Mouse (Mus musculus) CH12.LX (cell line): ENCODE data around the gene Dnajb1. TPM values are rescaled to one million over a fixed set of nuclear protein-coding genes. Genes with fewer than 3 reads are reported as not detected.

Experiments used
- DNase-seq: peaks from one replicate; pipeline ENCODE4 v3.0.0-alpha.2; 2013; ENCODE audit errors: extremely low read depth
- H3K27ac ChIP-seq: 2 replicates; pipeline ENCODE4 v1.5.1; 2012; ENCODE audit warnings: low read depth, mild to moderate bottlenecking, control low read depth, moderate library complexity; ENCODE audit not compliant: insufficient read depth
- H3K27me3 ChIP-seq: replicated peaks from 2 replicates; pipeline ENCODE3; 2012; ENCODE audit warnings: inconsistent platforms
- H3K36me3 ChIP-seq, 2 experiments: replicated peaks in 1 of 2; 2 replicates each; pipeline versions ENCODE3 to v1.6.1; 2012; ENCODE audit warnings: inconsistent platforms in 1 of 2, low read length in 1 of 2, mild to moderate bottlenecking in 1 of 2, mixed read lengths in 1 of 2, moderate library complexity in 1 of 2; ENCODE audit not compliant: control insufficient read depth in 1 of 2, insufficient read depth in 1 of 2
- H3K4me1 ChIP-seq, 2 experiments: 2 replicates each; pipeline ENCODE4 v1.6.1; 2012; ENCODE audit warnings: inconsistent platforms in 1 of 2, moderate library complexity in 1 of 2; ENCODE audit not compliant: insufficient read depth in 2 of 2, control insufficient read depth in 1 of 2
- H3K4me2 ChIP-seq: 2 replicates; pipeline ENCODE4 v1.6.1; 2012; ENCODE audit warnings: low read depth, mild to moderate bottlenecking, control low read depth; ENCODE audit not compliant: poor library complexity, insufficient read depth, severe bottlenecking
- H3K4me3 ChIP-seq, 3 experiments: fragments of 150-350 bp in 1 of 3; sonication (generic) in 1 of 3; replicated peaks in 1 of 3; 2 replicates each; pipeline versions ENCODE3 to v1.5.1; 2011 to 2012; ENCODE audit warnings: low read depth in 2 of 3, low read length in 2 of 3, mild to moderate bottlenecking in 2 of 3, moderate library complexity in 2 of 3, control low read depth in 1 of 3, improper control_type of control experiment in 1 of 3, inconsistent platforms in 1 of 3, mixed read lengths in 1 of 3; ENCODE audit not compliant: poor library complexity in 1 of 3
- H3K79me2 ChIP-seq: replicated peaks from 2 replicates; pipeline ENCODE4 v1.6.1; 2012; ENCODE audit warnings: mild to moderate bottlenecking, moderate library complexity; ENCODE audit not compliant: control insufficient read depth, poor library complexity, insufficient read depth, severe bottlenecking; ENCODE audit errors: extremely low read depth
- H3K9ac ChIP-seq: 2 replicates; pipeline ENCODE4 v1.6.1; 2012; ENCODE audit warnings: low read depth, mild to moderate bottlenecking, control low read depth, moderate library complexity; ENCODE audit not compliant: insufficient read depth
- H3K9me3 ChIP-seq: replicated peaks from 2 replicates; pipeline ENCODE3; 2012; ENCODE audit warnings: low read length, inconsistent platforms, mixed read lengths
- BHLHE40 ChIP-seq: IDR thresholded peaks from 2 replicates; pipeline ENCODE4 v1.6.1; 2011; ENCODE audit warnings: mild to moderate bottlenecking, low read depth, low read length, improper control_type of control experiment
- CHD1 ChIP-seq: IDR thresholded peaks from 2 replicates; pipeline ENCODE4 v1.6.1; 2012; ENCODE audit warnings: low read depth, low read length, improper control_type of control experiment, inconsistent platforms
- CHD2 ChIP-seq: IDR thresholded peaks from 2 replicates; pipeline ENCODE4 v1.6.1; 2011; ENCODE audit warnings: low read length, improper control_type of control experiment
- CTCF ChIP-seq, 2 experiments: IDR thresholded peaks in 1 of 2; conservative IDR thresholded peaks in 1 of 2; 2 replicates each; pipeline ENCODE4 v1.5.1; 2011 to 2012; ENCODE audit warnings: low read depth in 2 of 2, low read length in 2 of 2, improper control_type of control experiment in 1 of 2, inconsistent platforms in 1 of 2, mild to moderate bottlenecking in 1 of 2, moderate library complexity in 1 of 2
- E2F4 ChIP-seq: IDR thresholded peaks from 2 replicates; pipeline ENCODE4 v1.6.1; 2011; ENCODE audit warnings: low read depth, low read length, improper control_type of control experiment; ENCODE audit not compliant: insufficient replicate concordance
- ELF1 ChIP-seq: IDR thresholded peaks from 2 replicates; pipeline ENCODE4 v1.6.1; 2014; ENCODE audit warnings: low read depth, mild to moderate bottlenecking, inconsistent platforms, low read length, improper control_type of control experiment
- EP300 ChIP-seq: IDR thresholded peaks from 2 replicates; pipeline ENCODE4 v1.6.1; 2011; ENCODE audit warnings: low read length, improper control_type of control experiment
- GABPA ChIP-seq: IDR thresholded peaks from 2 replicates; pipeline ENCODE4 v1.6.1; 2012; ENCODE audit warnings: low read depth, low read length, improper control_type of control experiment, inconsistent platforms; ENCODE audit not compliant: insufficient replicate concordance
- HCFC1 ChIP-seq: IDR thresholded peaks from 2 replicates; pipeline ENCODE4 v1.6.1; 2012; ENCODE audit warnings: low read depth, mild to moderate bottlenecking, inconsistent platforms, low read length, improper control_type of control experiment
- JUND ChIP-seq: conservative IDR thresholded peaks from 2 replicates; pipeline ENCODE4 v1.6.1; 2011; ENCODE audit warnings: low read depth, low read length, improper control_type of control experiment
- KAT2A ChIP-seq: IDR thresholded peaks from 2 replicates; pipeline ENCODE4 v1.6.1; 2012; ENCODE audit warnings: low read length, improper control_type of control experiment, inconsistent platforms; ENCODE audit not compliant: insufficient replicate concordance
- MAFK ChIP-seq: IDR thresholded peaks from 2 replicates; pipeline ENCODE4 v1.6.1; 2011; ENCODE audit warnings: low read length, improper control_type of control experiment; ENCODE audit not compliant: insufficient replicate concordance
- MAX ChIP-seq: IDR thresholded peaks from 2 replicates; pipeline ENCODE4 v1.6.1; 2011; ENCODE audit warnings: low read length, improper control_type of control experiment
- MAZ ChIP-seq: IDR thresholded peaks from 2 replicates; pipeline ENCODE4 v1.6.1; 2012; ENCODE audit warnings: low read depth, mild to moderate bottlenecking, inconsistent platforms, low read length, improper control_type of control experiment, moderate library complexity
- MEF2A ChIP-seq: IDR thresholded peaks from 2 replicates; pipeline ENCODE4 v1.6.1; 2014; ENCODE audit warnings: low read depth, mild to moderate bottlenecking, inconsistent platforms, low read length, improper control_type of control experiment, borderline replicate concordance
- NELFE ChIP-seq: IDR thresholded peaks from 2 replicates; pipeline ENCODE4 v1.6.1; 2011; ENCODE audit warnings: low read depth, low read length, improper control_type of control experiment
- NRF1 ChIP-seq: IDR thresholded peaks from 2 replicates; pipeline ENCODE4 v1.6.1; 2014; ENCODE audit warnings: low read depth, mild to moderate bottlenecking, inconsistent platforms, low read length, improper control_type of control experiment, moderate library complexity
- PAX5 ChIP-seq: IDR thresholded peaks from 2 replicates; pipeline ENCODE4 v1.6.1; 2012; ENCODE audit warnings: low read length, inconsistent platforms, mixed read lengths
- POLR2A ChIP-seq: IDR thresholded peaks from 2 replicates; pipeline ENCODE4 v1.6.1; 2011; ENCODE audit warnings: low read depth, mild to moderate bottlenecking, improper control_type of control experiment, low read length
- POLR2AphosphoS2 ChIP-seq: IDR thresholded peaks from 2 replicates; pipeline ENCODE4 v1.6.1; 2011; ENCODE audit warnings: low read depth, low read length, improper control_type of control experiment
- RAD21 ChIP-seq: IDR thresholded peaks from 2 replicates; pipeline ENCODE4 v1.6.1; 2011; ENCODE audit warnings: low read depth, mild to moderate bottlenecking, low read length, improper control_type of control experiment, moderate library complexity
- RCOR1 ChIP-seq: conservative IDR thresholded peaks from 2 replicates; pipeline ENCODE4 v1.6.1; 2012; ENCODE audit warnings: low read depth, mild to moderate bottlenecking, inconsistent platforms, low read length, improper control_type of control experiment
- SIN3A ChIP-seq: IDR thresholded peaks from 2 replicates; pipeline ENCODE4 v1.6.1; 2012; ENCODE audit warnings: low read length, improper control_type of control experiment, inconsistent platforms
- SMC3 ChIP-seq: IDR thresholded peaks from 2 replicates; pipeline ENCODE4 v1.6.1; 2011; ENCODE audit warnings: low read depth, low read length, improper control_type of control experiment
- TBP ChIP-seq: conservative IDR thresholded peaks from 2 replicates; pipeline ENCODE4 v1.6.1; 2011; ENCODE audit warnings: low read depth, low read length, improper control_type of control experiment
- TCF12 ChIP-seq: IDR thresholded peaks from 2 replicates; pipeline ENCODE4 v1.6.1; 2014; ENCODE audit warnings: low read depth, mild to moderate bottlenecking, inconsistent platforms, low read length, improper control_type of control experiment
- UBTF ChIP-seq: IDR thresholded peaks from 2 replicates; pipeline ENCODE4 v1.6.1; 2012; ENCODE audit warnings: low read depth, mild to moderate bottlenecking, inconsistent platforms, low read length, improper control_type of control experiment, moderate library complexity
- USF1 ChIP-seq: IDR thresholded peaks from 2 replicates; pipeline ENCODE4 v1.6.1; 2014; ENCODE audit warnings: low read depth, mild to moderate bottlenecking, inconsistent platforms, low read length, improper control_type of control experiment
- ZC3H11A ChIP-seq: IDR thresholded peaks from 2 replicates; pipeline ENCODE4 v1.6.1; 2012; ENCODE audit warnings: low read depth, mild to moderate bottlenecking, inconsistent platforms, low read length, improper control_type of control experiment
- ZKSCAN1 ChIP-seq: IDR thresholded peaks from 2 replicates; pipeline ENCODE4 v1.6.1; 2012; ENCODE audit warnings: low read depth, inconsistent platforms, low read length, improper control_type of control experiment, borderline replicate concordance
- ZMIZ1 ChIP-seq: IDR thresholded peaks from 2 replicates; pipeline ENCODE4 v1.6.1; 2012; ENCODE audit warnings: low read depth, mild to moderate bottlenecking, inconsistent platforms, low read length, improper control_type of control experiment
- ZNF384 ChIP-seq: IDR thresholded peaks from 2 replicates; pipeline ENCODE4 v1.6.1; 2012; ENCODE audit warnings: low read depth, low read length, improper control_type of control experiment, inconsistent platforms
- dilution Hi-C: fragments of 300-500 bp; cut with MboI; formaldehyde crosslinking; loops from 2 replicates; pipeline ENCODE4 v1.14.3; 2020; ENCODE audit warnings: low sequenced_read_pairs; ENCODE audit not compliant: extremely low pct_unique_long_range_greater_than_20kb, extremely low pct_ligation_motif_present
- in situ Hi-C: fragments of 300-500 bp; cut with MboI; formaldehyde crosslinking; loops from 3 replicates; pipeline ENCODE4 v1.14.3; 2019; ENCODE audit warnings: low sequenced_read_pairs, low pct_ligation_motif_present, low pct_unique_long_range_greater_than_20kb, mixed read lengths
- polyA plus RNA-seq: library from polyadenylated mRNA; unstranded; fragments of >175 nt; gene quantifications from 2 replicates; pipeline ENCODE4 v1.2.1, GENCODE M21; 2012; ENCODE audit warnings: low read depth; ENCODE audit not compliant: insufficient read length
- total RNA-seq, 2 experiments: library from RNA; depleted of rRNA; stranded (reverse); fragments of 300-350 nt in 1 of 2; fragments of >200 nt in 1 of 2; gene quantifications; 2 replicates each; pipeline ENCODE4 v1.2.3; 2012 to 2014

Dnajb1 gene
- total and polyA plus RNA-seq, 3 experiments, result 24.9 to 30.9 (median 30.7) TPM

- no peak for DNase-seq
- H3K27ac ChIP-seq, result no peak overlapping the region
- dilution Hi-C loops (no loop called here), in situ Hi-C loops (no loop called here)
- no peak overlapping the region for H3K9ac ChIP-seq
- TF ChIP-seq NELFE (no peak), RAD21 (no peak), ZMIZ1 (no peak), ZKSCAN1 (no peak), ZC3H11A (no peak), ELF1 (no peak), JUND (no peak), TCF12 (no peak)
- H3K27me3 ChIP-seq, result peaks cover 14% of the 10 kb centered on the region
- H3K36me3 ChIP-seq, result peaks cover 0 to 3% of the 10 kb centered on the region in 2 experiments
- H3K9me3 ChIP-seq, result peaks cover 33% of the 10 kb centered on the region
- H3K4me2 ChIP-seq, result no peak overlapping the region
- peaks cover 2 to 19% of the 10 kb centered on the region in 2 experiments; a peak in 3 of 4 replicates for H3K4me1 ChIP-seq
- H3K79me2 ChIP-seq, result no peaks in the 10 kb centered on the region
- no peak overlapping the region for H3K4me3 ChIP-seq
Measured at GRCm38 (mm10) chr8:83649699-83650098, 41.7 kb downstream of the Dnajb1 start.

- peaks cover 33% of the 10 kb centered on the region for H3K9me3 ChIP-seq
- peak within 1 kb of the TSS; percentile 73 to 97 (median 84) for H3K4me3 ChIP-seq
- peak within 1 kb of the TSS; percentile 92 for H3K4me2 ChIP-seq
- in situ Hi-C loops, result no loop called here
- DNase-seq, result peak; percentile 96
- dilution Hi-C loops, result no loop called here
- H3K9ac ChIP-seq, result peak within 1 kb of the TSS; percentile 91
- H3K79me2 ChIP-seq, result no peaks in the 10 kb centered on the region
- no peak within 1 kb of the TSS for H3K27ac ChIP-seq
- peaks cover 2 to 33% of the 10 kb centered on the region in 2 experiments; a peak in 3 of 4 replicates for H3K4me1 ChIP-seq
- peaks cover 0 to 9% of the 10 kb centered on the region in 2 experiments for H3K36me3 ChIP-seq
- peaks cover 4% of the 10 kb centered on the region for H3K27me3 ChIP-seq
- TF ChIP-seq MAZ, result peak; percentile 81; the same call in 1 of the 2 replicates
- no peak for TF ChIP-seq PAX5
- no peak for TF ChIP-seq MEF2A
- TF ChIP-seq MAFK, result no peak
- TF ChIP-seq ZNF384, result no peak
- TF ChIP-seq SIN3A, result peak; percentile 17; the same call in 1 of the 2 replicates
- TF ChIP-seq POLR2A, result peak; percentile 80
- peak; percentile 62; the same call in 1 of the 2 replicates for TF ChIP-seq ZMIZ1
- TF ChIP-seq CTCF (conservative IDR thresholded peaks at IDR 0.05 in 1 of 2, IDR thresholded peaks at IDR 0.05 in 1 of 2; ENCODE audit: low read depth in 2 of 2, low read length in 2 of 2), result no peak
- no peak for TF ChIP-seq GABPA
- TF ChIP-seq CHD2, result peak; percentile 88
- TF ChIP-seq TBP, result 0 out of 2 replicates have a peak, but pooled peaks have one; percentile 51
- no peak for TF ChIP-seq ZKSCAN1
- no peak for TF ChIP-seq BHLHE40
- no peak for TF ChIP-seq MAX
- TF ChIP-seq NELFE, result peak; percentile 55
- TF ChIP-seq HCFC1, result peak; percentile 66
- peak; percentile 82; the same call in 1 of the 2 replicates for TF ChIP-seq KAT2A
- peak; percentile 49 for TF ChIP-seq USF1
- peak; percentile 99 for TF ChIP-seq CHD1
- TF ChIP-seq EP300, result no peak
- no peak for TF ChIP-seq RCOR1
- peak; percentile 56 for TF ChIP-seq TCF12
- TF ChIP-seq SMC3, result no peak
- no peak for TF ChIP-seq E2F4
- TF ChIP-seq JUND, result no peak
- TF ChIP-seq POLR2AphosphoS2, result no peak
- TF ChIP-seq NRF1, result peak; percentile 64
- no peak for TF ChIP-seq RAD21
- TF ChIP-seq UBTF, result no peak
Measured at GRCm38 (mm10) chr8:83652030-83652743, 44.2 kb downstream of the Dnajb1 start, which contains the start of gene Gipc1. Gene Gipc1, plus strand, starts transcription at chr8:83652677.
